Mouse (Mus musculus) right cerebral cortex, postnatal 14 days (tissue): ENCODE measurements at regions not wholly inside any gene's neighbourhood (a gene's known extent, or its start where the extent isn't known, plus 50 kb on each side); places are given as distances from the start of the nearest gene placed in this dataset.

ENCODE experiments used
- DNase-seq: peaks from one replicate; pipeline ENCODE4 v3.0.0; 2022

DNA sequence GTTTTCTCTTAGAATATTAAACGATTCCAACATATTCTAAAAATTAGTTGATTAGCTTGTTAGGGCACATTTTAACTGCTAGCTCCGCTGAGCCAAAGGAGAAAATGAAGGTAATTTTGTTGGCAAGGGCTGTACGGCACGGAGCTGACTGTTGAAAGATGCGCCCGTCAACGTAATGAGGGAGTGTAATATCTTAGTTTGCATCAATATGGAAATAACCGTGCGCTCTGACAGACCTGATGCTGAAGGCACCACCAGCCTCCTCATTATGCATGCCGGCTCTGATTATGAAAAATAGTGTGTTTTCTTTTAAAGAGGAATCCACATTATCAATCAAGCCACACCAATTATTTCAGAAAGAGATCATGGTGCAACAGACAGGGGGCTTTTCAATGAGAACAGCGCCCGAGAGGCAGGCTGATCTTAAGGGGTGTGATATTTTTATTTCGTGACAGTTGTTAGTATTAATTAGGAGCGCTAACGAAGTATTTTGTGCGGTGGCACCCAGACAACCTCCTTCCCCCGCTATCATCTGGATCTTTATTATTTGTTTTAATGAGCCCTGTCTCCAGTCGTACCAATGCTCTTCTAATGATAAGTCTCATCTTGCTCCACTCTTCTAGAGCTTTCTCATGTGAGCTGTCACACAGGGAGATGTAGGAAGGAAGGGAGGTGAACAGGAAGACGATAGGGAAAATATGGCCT lies 99.9 kb upstream of the Ctbp2 start:
- no peak for DNase-seq

DNA sequence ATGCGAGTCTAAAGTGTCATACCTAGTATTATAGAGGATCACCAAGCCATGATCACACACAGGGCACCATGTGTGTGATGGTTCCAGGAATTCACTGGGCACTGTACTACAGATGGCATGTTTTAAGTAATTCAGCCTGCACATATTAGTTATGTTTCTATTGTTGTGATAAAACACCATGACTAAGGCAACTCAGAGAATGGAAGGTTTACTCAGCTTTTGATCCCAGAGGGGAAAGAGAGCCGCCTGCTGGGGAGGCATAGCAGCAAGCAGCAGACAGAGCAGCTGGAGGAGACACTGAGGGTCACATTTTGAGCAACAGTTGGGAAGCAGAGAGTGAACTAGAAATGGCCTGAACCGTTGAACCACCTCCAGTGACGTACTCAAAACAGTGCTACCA lies 88.2 kb upstream of the Ctbp2 start:
- no peak for DNase-seq

DNA sequence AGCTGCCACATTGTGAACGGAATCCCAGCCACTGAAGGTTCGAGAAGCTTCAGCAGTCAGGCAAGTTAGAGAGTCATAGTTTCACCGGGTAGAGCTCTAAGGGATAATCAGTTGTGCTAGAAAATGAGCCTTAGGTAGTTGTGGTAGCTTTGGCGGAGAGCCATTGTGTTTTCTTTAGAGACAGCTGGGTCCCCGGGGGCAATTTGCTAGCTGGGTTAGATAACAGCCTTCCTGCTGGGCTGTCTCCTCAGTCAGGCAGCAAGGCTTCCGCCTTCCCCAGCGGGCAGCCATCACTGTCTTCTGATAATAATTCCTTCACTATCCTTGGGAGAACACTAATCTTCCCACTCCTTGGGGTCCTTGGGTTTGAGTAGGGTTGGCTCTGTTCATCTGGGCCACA lies 81.5 kb upstream of the Ctbp2 start:
- DNase-seq: no peak

DNA sequence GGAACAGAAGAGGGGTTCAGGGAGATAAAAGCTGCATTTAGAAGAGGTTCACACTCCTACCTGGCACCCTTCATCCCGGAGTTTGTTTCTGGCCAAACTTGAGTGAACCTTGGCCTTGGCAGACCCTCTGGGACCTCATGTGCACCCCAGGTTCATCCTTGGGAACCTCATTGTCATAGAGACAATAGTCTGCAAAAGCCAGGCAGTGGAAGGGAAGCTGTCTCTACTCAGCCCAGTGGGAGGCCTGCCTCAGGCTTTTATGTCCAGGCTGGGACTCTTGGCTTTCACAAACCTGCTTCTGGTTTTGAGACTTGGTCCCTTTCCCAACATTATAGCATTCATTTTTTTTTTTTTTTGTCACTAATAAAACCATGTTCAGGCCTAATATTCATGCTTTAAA lies 80.3 kb upstream of the Ctbp2 start:
- no peak for DNase-seq

DNA sequence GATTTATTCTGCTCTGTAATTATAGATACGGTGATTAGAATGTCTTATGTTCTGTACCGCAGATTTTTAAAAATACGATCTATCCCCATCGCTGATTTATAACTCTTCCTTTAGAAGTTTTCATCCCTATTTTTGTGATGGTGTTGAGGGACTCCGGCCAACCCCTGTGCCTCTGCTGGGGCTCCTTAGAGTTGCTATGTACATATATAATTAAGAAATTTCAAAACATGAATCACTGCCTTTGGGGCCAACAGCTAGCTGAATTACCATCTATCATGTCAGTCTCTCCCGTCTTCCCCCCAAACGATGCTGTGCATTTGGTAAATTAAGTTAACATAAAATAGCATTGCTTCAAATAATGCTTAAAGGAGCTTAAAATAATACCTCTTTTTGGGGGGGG lies 79.8 kb upstream of the Ctbp2 start:
- no peak for DNase-seq

DNA sequence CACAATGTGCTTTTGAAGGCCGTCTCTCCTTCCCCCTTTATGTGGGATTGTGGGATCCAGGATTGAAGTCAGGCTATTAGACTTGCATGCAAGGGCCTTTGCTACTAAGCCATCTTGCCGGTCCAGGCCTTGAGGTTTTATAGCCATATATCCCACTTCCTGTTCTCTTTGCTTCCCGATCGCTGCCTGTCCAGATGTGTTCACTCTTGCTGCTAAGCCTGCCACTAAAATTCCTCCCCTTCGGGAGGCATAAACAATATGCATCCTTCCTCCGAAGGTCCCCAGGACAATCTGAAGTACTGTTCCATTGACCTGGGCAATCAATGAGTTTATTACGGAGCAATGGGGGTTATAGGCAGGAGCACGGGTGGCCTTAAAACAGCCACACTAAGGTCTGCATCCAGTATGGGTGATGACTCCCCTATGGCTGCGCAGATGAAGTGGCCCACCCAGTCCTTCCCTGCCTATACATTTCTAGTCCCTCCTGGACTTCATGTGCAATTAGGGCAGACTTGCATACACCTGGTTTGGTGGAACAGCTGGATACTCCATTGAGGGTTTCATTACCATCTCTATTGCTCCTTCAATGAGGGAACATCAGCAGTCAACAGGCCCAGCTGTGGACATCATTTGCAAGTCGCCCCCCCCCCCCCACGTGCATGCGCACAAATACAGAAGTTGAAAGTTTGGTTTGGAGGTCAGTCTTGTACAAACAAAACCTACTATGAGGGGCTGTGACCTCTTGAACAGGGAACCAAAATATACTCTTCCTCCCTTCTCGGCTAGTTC lies 78.1 kb upstream of the Ctbp2 start:
- DNase-seq: no peak

DNA sequence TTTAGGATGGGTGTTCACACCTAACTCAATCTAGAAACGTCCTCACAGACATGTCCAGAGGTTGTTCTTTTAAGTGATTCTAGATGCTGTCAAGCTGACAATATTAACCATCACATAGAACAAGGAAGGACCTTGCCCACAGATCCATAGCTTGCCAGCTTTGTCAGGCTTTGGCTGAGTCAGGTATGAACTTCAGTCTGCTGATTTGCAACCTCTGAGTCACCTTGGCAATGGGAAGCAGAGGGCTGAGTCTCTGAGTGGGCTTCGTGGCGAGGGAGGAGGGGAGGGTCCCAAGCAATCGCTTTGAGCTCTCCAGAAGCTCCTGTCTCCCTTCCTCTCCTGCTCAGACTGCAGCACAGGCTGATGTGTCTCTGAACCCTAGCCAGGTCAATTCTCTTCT lies 74.9 kb upstream of the Ctbp2 start:
- DNase-seq: no peak

DNA sequence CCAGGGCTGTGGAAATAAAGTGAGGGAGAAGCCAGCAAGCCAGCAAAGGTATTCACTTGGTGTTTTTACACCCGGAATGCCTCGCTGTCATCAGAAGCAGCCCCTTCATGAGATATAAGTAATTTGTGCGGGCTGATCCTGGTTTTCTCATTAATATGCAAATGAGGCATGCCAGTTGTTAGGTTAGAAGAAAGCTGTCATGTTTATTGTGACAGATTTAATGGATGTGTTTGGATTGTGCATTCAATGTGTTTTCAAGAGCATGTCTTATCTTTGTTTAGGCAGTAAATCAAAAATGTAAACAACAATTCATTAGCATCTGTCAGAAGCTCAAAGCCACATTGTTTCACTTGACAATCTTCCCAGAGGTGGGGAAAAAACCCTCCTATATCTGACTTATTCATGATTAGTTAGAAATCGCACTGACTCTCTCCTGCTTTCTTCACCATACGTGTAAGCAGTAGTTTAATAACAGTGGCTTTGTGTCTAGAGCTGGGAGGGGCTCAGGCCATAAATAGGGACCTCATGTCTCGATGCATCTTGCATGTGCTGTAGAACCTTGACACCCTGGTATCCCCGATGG lies 65.8 kb upstream of the Ctbp2 start:
- DNase-seq: no peak

DNA sequence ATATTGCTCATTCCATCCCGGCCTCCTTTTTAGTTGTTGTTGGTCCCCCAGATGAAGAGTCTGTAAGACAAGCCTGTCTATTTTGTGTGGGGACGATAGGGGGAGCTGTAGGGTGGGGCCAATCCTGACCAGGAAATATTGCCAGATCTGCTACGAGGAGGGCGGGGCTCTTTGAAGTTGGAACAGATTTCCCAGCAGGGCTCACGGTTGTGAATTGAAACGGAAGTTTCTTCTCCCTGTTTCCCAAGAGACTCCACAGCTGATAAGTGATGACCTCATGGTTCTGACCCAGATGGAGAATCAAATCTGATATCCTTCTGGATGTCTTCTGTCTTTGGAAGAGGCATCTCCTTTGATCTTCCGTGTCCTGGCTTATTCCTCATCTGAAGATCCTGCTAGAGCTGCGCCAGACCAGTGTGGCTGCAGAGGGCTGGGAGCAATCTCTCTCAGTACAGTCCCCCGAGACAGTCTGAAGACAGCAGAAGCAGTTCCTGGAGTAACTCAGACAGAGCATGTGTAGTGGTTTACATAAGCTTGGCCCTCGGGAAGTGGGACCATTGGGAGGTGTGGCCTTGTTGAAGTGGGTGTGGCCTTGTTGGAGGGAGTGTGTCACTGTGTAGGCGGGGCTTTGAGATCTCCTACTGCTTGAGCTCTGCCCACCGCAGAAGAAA lies 61.9 kb upstream of the Ctbp2 start:
- no peak for DNase-seq

DNA sequence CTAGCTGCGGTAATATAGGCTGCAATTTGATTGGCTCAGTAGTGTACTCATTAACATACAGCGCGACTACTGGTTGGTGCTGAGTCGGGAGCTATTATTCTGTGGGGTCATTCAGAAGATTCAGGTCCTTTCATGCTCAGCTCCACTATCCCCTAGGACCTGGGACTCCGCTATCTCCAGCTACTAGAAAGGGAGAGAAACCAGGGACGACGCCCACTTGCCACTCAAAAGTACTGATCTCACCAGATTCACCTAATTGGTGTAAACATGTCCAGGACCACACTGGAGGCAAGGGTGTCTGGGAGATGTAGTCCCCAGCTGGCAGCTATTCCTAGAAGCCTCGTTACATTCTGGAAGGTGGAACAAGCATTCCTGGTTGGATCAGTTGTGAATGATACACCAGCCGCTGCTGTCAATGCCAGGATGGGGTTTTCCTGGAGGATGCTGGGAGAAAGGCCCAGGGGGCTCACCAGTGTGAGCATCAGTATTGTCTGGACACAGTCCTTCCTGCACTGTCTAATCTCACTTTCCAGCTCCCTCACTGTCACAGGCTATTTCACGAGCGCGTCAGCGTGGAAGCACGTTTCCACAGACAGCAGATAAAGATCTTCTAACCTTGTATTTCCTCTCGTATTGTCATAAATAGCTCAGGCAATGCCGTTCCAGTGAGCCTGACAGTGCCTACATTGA lies 60.9 kb upstream of the Ctbp2 start:
- DNase-seq: no peak

DNA sequence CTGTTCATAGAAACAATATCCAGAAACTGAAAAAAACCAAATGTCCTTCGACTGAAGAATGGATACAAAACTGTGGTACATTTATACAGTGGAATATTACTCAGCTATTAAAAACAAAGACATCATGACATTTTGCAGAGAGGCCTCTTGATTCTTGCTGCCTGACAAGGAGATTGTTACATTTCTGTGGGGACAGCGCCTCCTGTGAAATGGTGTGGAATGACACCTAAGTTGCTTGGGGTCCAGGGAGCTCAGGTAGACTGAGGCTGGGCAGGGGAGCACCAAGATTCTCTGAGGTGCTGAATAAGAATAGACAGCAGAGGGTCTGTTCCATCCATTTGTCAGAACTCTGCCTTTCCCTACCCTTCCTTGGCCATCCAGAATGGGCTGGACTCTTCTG lies 57.2 kb upstream of the Ctbp2 start:
- no peak for DNase-seq

DNA sequence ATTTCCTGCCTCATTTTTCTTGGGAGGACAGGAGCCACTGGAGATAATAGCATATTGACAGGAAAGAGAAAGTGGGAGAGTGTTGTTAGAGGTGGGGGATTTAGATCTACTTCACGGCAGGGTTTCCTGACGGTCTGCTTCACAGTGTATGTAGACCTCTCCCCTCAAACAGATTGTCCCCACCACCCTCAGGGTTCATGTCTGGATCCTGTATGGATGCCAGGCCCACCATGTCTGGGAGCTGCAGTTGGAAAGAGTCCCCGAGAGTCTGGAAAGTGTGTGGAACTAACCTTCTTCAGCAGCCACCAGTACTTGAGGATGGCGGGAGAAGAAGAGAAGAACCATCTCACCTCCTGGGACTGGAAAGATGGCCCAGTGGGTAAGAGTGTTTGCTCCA lies 53.0 kb upstream of the Ctbp2 start:
- DNase-seq: no peak

DNA sequence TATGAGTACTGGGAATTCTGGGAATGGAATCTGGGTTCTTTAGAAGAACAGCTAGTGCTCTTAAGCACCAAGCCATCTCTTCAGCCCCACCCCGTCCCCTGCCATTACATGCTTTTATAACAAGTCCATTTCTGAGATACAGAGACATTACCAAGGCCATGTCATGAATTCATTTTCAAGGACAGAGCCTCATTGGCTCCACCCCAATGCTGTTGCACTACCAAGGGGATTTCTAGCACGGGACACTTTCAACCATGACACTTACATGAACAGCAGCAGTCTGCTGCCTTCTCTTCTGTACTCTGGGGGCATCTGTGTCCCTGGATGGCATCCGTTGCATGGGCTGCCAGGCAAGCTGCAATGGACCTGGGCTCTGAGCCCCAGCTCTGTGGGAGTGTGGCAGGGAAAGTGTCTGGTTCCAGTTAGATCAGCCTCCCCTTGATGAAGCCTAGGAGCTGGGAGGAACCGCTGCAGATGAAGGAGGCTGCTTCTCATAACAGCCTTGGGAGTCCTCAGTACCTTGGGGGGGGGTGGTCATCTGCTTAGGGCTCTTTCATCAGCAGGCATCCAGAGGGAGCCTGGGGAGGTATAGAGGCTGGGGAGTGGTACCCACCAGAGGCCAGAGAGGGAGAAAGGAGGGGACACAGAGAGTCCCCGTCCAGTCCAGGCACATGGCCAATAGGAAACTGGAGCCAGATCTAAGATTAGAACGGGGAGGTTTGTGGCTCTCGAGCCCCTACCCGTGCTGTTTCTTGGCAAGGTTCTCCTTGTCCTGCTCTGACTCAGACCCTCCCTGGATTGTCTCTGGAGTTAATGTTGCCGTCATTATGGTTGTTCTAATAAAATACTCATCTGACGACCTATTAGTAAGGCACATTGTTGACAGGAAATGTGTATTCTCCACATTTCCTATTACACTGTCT lies 52.4 kb upstream of the Ctbp2 start:
- DNase-seq: no peak
